Mouse (Mus musculus) small intestine, adult 2 months (tissue): ENCODE results near the gene Atp1b2.

ENCODE experiments used
- CTCF ChIP-seq: fragments of 200-500 bp; IDR thresholded peaks from 2 replicates; pipeline ENCODE4 v1.5.1; 2012; ENCODE audit warnings: low read depth, mild to moderate bottlenecking, control low read depth, inconsistent platforms, low read length, moderate library complexity, mixed read lengths; ENCODE audit not compliant: insufficient replicate concordance, insufficient read length; ENCODE audit errors: extremely low read depth
- POLR2A ChIP-seq: fragments of 200-500 bp; IDR thresholded peaks from 2 replicates; pipeline ENCODE4 v1.6.1; 2012; ENCODE audit warnings: low read depth, mild to moderate bottlenecking, control low read depth, inconsistent platforms, low read length, moderate library complexity

DNA sequence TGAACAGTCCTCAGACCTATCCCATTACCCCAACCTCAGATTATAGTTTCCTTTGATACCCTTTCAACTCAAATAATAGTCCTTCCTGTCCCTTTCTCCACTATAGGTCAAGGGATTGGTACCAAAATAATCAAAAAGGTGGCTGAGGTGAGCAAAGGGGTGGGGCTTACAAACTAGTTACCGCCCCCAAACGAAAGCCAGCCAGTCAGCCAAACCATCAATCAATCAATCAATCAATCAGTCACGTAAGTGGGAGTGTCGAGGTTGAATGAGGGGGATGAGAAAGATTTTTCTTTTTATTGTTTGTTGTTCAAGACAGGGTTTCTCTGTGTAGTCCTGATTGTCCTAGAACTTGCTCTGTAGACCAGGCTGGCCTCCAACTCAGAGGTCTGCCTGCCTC lies 17.3 kb upstream of the Atp1b2 start:
- no peak for TF ChIP-seq CTCF
- TF ChIP-seq POLR2A: no peak
